Mouse (Mus musculus) thymus, adult 2 months (tissue): ENCODE data around the gene Hspb3.

Experiments
- CTCF ChIP-seq: fragments of 200-500 bp; IDR thresholded peaks from 2 replicates; pipeline ENCODE4 v1.5.1; 2012; ENCODE audit warnings: mild to moderate bottlenecking, control low read depth, low read length, moderate library complexity, borderline replicate concordance; ENCODE audit not compliant: control insufficient read depth, poor library complexity, insufficient read depth; ENCODE audit errors: extremely low read depth
- POLR2A ChIP-seq: fragments of 200-500 bp; IDR thresholded peaks from 2 replicates; pipeline ENCODE4 v1.6.1; 2012; ENCODE audit warnings: mild to moderate bottlenecking, low read length, control low read depth, moderate library complexity; ENCODE audit not compliant: control insufficient read depth, poor library complexity, insufficient read depth; ENCODE audit errors: extremely low read depth

- TF ChIP-seq CTCF (no peak), POLR2A (no peak)
These were observed 6.3 kb downstream of the Hspb3 start for GRCm38 (mm10) chr13:113657204-113657603.
